Mouse (Mus musculus): ENCODE results near the gene Npas1.

GRCm38 (mm10) chr7:16406978-16407377, 70.5 kb downstream of the Npas1 start:
- TF ChIP-seq CTCF (IDR thresholded peaks at IDR 0.05; ENCODE audit: low read depth) (no peak), EP300 (IDR thresholded peaks at IDR 0.05; ENCODE audit: low read depth) (no peak)
